Mouse (Mus musculus) macrophage (primary cell): ENCODE results near the gene Sned1. TPM values are rescaled to one million over a fixed set of nuclear protein-coding genes. Genes with fewer than 3 reads are reported as not detected.

Experiments used
- H3K27ac ChIP-seq: fragments of 350-480 bp; formaldehyde crosslinking; 2 replicates; pipeline ENCODE4 v1.9.0; 2021
- H3K36me3 ChIP-seq: fragments of 350-480 bp; formaldehyde crosslinking; 2 replicates; pipeline ENCODE4 v1.9.0; 2021; ENCODE audit errors: inconsistent target
- H3K4me3 ChIP-seq: fragments of 350-480 bp; formaldehyde crosslinking; 2 replicates; pipeline ENCODE4 v1.9.0; 2021; ENCODE audit errors: inconsistent target
- H3K79me2 ChIP-seq: fragments of 350-480 bp; formaldehyde crosslinking; 2 replicates; pipeline ENCODE4 v1.9.0; 2021; ENCODE audit errors: inconsistent target
- WGBS: methylation state at CpG from one replicate; pipeline ENCODE4 v1.1.7; 2026; ENCODE audit warnings: inconsistent platforms; ENCODE audit not compliant: missing documents; 5-methylcytosine and 5-hydroxymethylcytosine counted together
- polyA plus RNA-seq: library from polyadenylated mRNA; stranded (reverse); fragments of 250-400 nt; gene quantifications from 3 replicates; pipeline ENCODE4 v1.2.4, GENCODE M21; 2018; ENCODE audit warnings: inconsistent platforms

Gene Sned1
- polyA plus RNA-seq, 1 experiment from 2014 or later, result 0.04 TPM

DNA sequence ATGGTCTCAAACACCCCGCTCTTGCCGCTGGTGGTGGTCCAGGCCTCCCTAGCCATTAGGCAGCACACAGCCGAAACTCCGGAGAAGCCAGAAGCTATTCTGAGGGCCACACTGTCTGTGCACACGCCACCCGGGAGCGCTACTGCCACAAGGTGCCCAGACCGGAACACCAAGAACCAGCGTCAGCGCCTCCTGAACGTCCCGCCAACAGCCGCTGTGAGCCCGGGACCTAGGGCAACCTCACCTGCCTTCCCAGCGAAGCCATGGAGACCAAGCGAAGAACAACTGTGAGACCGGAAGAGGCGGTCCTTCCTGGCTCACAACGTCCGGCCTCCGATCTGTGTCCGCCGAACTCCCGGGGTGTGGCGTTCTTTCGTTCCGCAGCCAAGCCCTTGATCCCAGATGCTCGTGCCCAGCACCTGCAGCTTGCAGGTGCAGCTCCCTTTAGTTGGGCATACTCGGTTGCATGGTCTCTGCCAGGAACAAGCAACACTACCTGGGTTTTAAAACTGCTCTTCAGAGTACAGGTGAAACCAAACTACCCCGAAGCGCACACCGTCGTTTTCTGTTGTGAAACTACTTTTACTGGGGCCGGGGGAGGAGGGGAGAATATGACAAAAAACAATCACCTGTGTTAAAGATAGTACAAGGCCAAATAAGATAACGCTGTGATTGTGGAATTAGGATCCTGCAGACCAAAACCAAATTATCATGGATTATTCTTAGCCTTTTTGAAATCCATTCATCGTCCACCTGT lies 70.1 kb downstream of the Sned1 start, which contains the start of gene Mterf4:
Gene Mterf4 (minus strand): TSS at position 335 of the 757 bp plus-strand sequence.
- WGBS, result 5% methylated on average over 36 of the region's 36 CpGs
- Histone ChIP-seq H3K27ac (peak within 1 kb of the TSS; percentile 10), H3K4me3 (peak within 1 kb of the TSS; percentile 84), H3K36me3 (peaks cover 21% of the 10 kb centered on the region), H3K79me2 (peaks cover 9% of the 10 kb centered on the region)

GRCm38 (mm10) chr1:93323973-93324372 lies 88.3 kb downstream of the Sned1 start:
- no peaks in the 10 kb centered on the region for H3K36me3 ChIP-seq
- no peak overlapping the region for H3K27ac ChIP-seq
- H3K4me3 ChIP-seq, result no peak overlapping the region
- WGBS, result 90% methylated on average over 6 of the region's 6 CpGs
- no peaks in the 10 kb centered on the region for H3K79me2 ChIP-seq

DNA sequence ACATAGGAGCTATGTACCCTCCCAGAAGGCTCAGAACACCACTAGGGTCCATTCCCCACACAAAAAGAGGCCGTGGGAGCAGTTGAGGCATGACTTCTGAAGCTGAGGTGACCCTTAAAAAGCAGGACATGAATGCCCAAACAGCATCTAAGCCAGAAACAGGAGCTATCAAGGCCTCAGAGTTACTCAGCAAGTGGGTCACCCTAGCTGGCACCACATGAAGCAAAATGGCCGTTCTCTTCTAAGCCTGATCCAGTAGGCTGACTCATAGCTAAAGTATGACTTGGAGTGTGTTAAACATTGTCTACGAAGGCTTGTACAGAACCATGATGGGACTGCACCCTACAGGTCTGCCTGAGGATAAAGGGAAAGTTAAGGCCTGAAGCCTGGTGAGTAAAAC lies 90.8 kb downstream of the Sned1 start:
- no peak overlapping the region for H3K27ac ChIP-seq
- no peaks in the 10 kb centered on the region for H3K36me3 ChIP-seq
- no peaks in the 10 kb centered on the region for H3K79me2 ChIP-seq
- H3K4me3 ChIP-seq, result no peak overlapping the region
- WGBS, result 93% methylated on average over 3 of the region's 3 CpGs

DNA sequence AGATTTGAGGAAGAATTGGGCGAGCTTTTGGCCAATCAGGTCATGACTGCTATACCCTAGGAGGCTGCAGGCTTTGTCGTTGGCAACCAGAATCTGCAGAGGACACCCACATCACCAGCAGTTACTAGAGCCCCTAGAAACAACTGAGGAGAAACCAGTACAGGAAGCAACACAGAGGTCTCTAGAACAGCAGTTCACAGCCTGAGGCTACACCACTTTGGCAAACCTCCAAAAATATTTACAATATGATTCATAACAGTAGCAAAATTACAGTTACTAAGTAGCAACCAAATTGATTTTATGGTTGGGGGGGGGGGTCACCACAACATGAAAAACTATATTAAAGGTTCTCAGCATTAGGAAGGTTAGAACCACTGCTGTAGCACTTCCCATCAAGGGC lies 99.0 kb downstream of the Sned1 start:
- Histone ChIP-seq H3K4me3 (no peak overlapping the region), H3K36me3 (no peaks in the 10 kb centered on the region)
- WGBS, result 91% methylated on average over 2 of the region's 2 CpGs

DNA sequence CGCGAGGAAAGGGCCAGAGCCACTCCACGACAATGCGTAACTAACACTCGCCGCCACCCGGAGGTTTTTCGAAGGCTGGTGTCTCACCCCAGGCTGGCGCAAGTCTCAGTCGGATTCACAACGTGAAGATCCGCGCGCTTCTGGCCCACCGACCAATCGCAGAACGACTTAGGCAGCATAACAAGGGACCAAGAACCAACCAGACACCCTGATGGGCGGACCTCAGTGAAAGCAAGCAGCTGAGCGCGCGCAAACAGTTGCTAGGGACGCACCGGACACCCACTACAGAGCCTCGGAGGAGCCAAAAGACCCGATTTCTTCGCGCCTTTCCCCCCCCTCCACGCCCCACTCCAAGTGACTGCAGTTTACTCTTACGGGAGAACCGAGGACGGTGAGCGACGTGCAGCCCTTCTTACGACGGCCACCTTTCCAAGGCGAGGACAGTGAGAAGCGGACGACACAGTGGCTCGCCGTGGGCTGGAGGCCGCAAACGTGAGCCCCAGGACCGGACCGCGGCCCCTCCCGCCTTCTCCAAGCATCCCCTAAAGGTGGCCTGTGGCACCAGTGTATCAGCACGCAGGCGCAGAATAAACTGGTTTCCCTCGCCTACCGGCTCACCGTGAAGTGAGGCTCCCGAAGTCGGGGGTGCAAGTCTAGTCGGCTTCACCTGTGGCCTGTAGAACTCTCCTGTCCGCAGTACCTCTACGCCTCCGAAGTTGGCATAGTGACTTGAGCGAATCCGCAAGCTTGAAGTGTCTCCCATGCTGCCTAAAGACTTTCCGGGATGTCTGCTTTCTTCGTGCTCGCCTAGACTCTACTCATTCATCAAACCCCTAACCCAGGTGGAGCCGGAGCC lies 107.2 kb downstream of the Sned1 start, which contains the start of the genes Ppp1r7 and Pask:
Gene Ppp1r7 (plus strand): TSS at position 207 of the 856 bp plus-strand sequence.
Gene Pask (minus strand): TSS at position 835 of the 856 bp plus-strand sequence.
- under 1% methylated on average over 63 of the region's 63 CpGs for WGBS
- Histone ChIP-seq H3K79me2 (peaks cover 38% of the 10 kb centered on the region), H3K36me3 (peaks cover 18% of the 10 kb centered on the region), H3K4me3 (peak within 1 kb of the TSS; percentile 100), H3K27ac (peak within 1 kb of the TSS; percentile 53)

More for the DNA sequence above, 99.0 kb downstream of the Sned1 start:
- H3K27ac ChIP-seq, result no peak overlapping the region
- no peaks in the 10 kb centered on the region for H3K79me2 ChIP-seq

- under 1% methylated on average over 39 of the region's 39 CpGs for WGBS
- Histone ChIP-seq H3K4me3 (peak overlapping the region; percentile 100), H3K27ac (peak overlapping the region; percentile 53), H3K36me3 (peaks cover 21% of the 10 kb centered on the region), H3K79me2 (peaks cover 38% of the 10 kb centered on the region)
Measured at GRCm38 (mm10) chr1:93343504-93344047, 107.9 kb downstream of the Sned1 start.

DNA sequence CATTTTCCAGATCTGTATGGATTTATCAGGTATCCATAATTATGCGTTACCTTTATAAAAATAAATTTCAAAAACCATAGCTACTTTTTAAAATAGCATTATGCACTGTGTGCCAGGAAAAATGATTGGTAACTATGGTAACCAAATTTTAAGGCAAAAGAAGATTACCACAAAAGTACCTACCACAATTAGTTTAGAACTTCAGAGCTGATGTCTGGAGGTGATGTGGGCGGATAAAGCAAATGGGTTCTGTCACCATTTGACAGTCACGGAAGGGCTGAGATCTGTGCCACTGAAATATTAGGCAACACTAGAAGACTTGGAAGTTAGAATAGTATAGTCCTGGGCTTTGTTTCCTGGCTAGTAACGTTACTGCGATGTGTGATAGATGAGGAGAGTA lies 111.5 kb downstream of the Sned1 start:
- Histone ChIP-seq H3K4me3 (no peak overlapping the region), H3K36me3 (peaks cover 55% of the 10 kb centered on the region), H3K27ac (no peak overlapping the region), H3K79me2 (peaks cover 38% of the 10 kb centered on the region)
- WGBS, result 95% methylated on average over 5 of the region's 5 CpGs

GRCm38 (mm10) chr1:93349701-93350100 lies 114.1 kb downstream of the Sned1 start:
- 100% methylated on average over 4 of the region's 4 CpGs for WGBS
- H3K36me3 ChIP-seq, result peaks cover 80% of the 10 kb centered on the region
- H3K4me3 ChIP-seq, result no peak overlapping the region
- H3K79me2 ChIP-seq, result peaks cover 26% of the 10 kb centered on the region
- H3K27ac ChIP-seq, result no peak overlapping the region

Other genes with a start within 250 kb of the Sned1 start
- gene Aqp12, start 229.5 kb upstream of the Sned1 start, polyA plus RNA-seq, result not detected in 3 replicates
- 0.25 to 2.8 TPM (median 0.27 TPM) in 3 replicates for gene Kif1a, start 133.9 kb upstream of the Sned1 start, polyA plus RNA-seq
- not detected in 3 replicates for gene Agxt, start 100.6 kb upstream of the Sned1 start, polyA plus RNA-seq
- not detected in 3 replicates for gene 2310007B03Rik, start 74.9 kb upstream of the Sned1 start, polyA plus RNA-seq
- not detected in 3 replicates for gene Crocc2, start 67.1 kb upstream of the Sned1 start, polyA plus RNA-seq
- gene Mterf4, start 70.1 kb downstream of the Sned1 start, polyA plus RNA-seq, result 9.7 to 12.9 TPM (median 12.8 TPM) in 3 replicates
- 20.2 to 21.5 TPM (median 20.8 TPM) in 3 replicates for gene Ppp1r7, start 107.0 kb downstream of the Sned1 start, polyA plus RNA-seq
- 0.56 to 2.4 TPM (median 0.61 TPM) in 3 replicates for gene Pask, start 107.6 kb downstream of the Sned1 start, polyA plus RNA-seq
- gene Ano7, start 138.1 kb downstream of the Sned1 start, polyA plus RNA-seq, result 0.28 TPM in 1 of 3 replicates, not detected in the others
- 89.3 to 145 TPM (median 94.5 TPM) in 3 replicates for gene Hdlbp, start 243.0 kb downstream of the Sned1 start, polyA plus RNA-seq